Mouse (Mus musculus) ES-Bruce4 (cell line): ENCODE measurements around the gene Dusp13. TPM values are rescaled to one million over a fixed set of nuclear protein-coding genes. Genes with fewer than 3 reads are reported as not detected.
A peak's percentile ranks its signal among the peaks of the same experiment; 100 is the strongest.

Source experiments
- H3K27ac ChIP-seq: 2 replicates; pipeline ENCODE4 v1.5.1; 2012; ENCODE audit warnings: low read length, inconsistent platforms; ENCODE audit not compliant: insufficient read depth
- H3K27me3 ChIP-seq: 2 replicates; pipeline ENCODE4 v1.6.1; 2012; ENCODE audit warnings: mild to moderate bottlenecking, low read length, inconsistent platforms; ENCODE audit not compliant: control insufficient read depth, poor library complexity, insufficient read depth, severe bottlenecking
- H3K36me3 ChIP-seq: 2 replicates; pipeline ENCODE4 v1.6.1; 2012; ENCODE audit warnings: inconsistent platforms, mild to moderate bottlenecking, low read length, moderate library complexity; ENCODE audit not compliant: control insufficient read depth, poor library complexity, insufficient read depth, severe bottlenecking
- H3K4me1 ChIP-seq: one replicate; pipeline ENCODE4 v1.8.1; 2011; ENCODE audit warnings: low read length; ENCODE audit not compliant: control insufficient read depth, insufficient read depth
- H3K4me3 ChIP-seq: 2 replicates; pipeline ENCODE4 v1.5.1; 2011; ENCODE audit warnings: low read depth, mild to moderate bottlenecking, low read length
- H3K9ac ChIP-seq: 2 replicates; pipeline ENCODE4 v1.6.1; 2012; ENCODE audit warnings: low read depth, mild to moderate bottlenecking, inconsistent platforms; ENCODE audit not compliant: poor library complexity, severe bottlenecking
- H3K9me3 ChIP-seq: replicated peaks from 2 replicates; pipeline ENCODE4 v1.6.1; 2012; ENCODE audit warnings: mild to moderate bottlenecking, low read length, inconsistent platforms; ENCODE audit not compliant: control insufficient read depth, poor library complexity, insufficient read depth, severe bottlenecking
- CTCF ChIP-seq: IDR thresholded peaks from one replicate; pipeline ENCODE4 v1.8.1; 2011; ENCODE audit warnings: low read depth, low read length
- EP300 ChIP-seq: IDR thresholded peaks from 2 replicates; pipeline ENCODE4 v1.6.1; 2011; ENCODE audit warnings: low read depth, low read length; ENCODE audit not compliant: insufficient read depth
- POLR2A ChIP-seq: IDR thresholded peaks from one replicate; pipeline ENCODE4 v1.8.1; 2011; ENCODE audit warnings: low read length; ENCODE audit not compliant: insufficient read depth
- polyA plus RNA-seq: library from polyadenylated mRNA; stranded (reverse); fragments of >200 nt; gene quantifications from 2 replicates; pipeline ENCODE4 v1.2.4, GENCODE M21; 2011; ENCODE audit warnings: low read depth; ENCODE audit not compliant: missing spikeins, insufficient read depth, insufficient read length

The Dusp13 gene
- polyA plus RNA-seq, 1 experiment, result not detected

- TF ChIP-seq POLR2A (no peak), EP300 (no peak), CTCF (no peak)
- Histone ChIP-seq H3K9me3 (no peaks in the 10 kb centered on the region), H3K4me3 (no peak overlapping the region), H3K27ac (no peak overlapping the region), H3K36me3 (no peaks in the 10 kb centered on the region), H3K27me3 (no peaks in the 10 kb centered on the region), H3K9ac (no peak overlapping the region), H3K4me1 (no peaks in the 10 kb centered on the region)
These were observed 47.7 kb downstream of the Dusp13 start for GRCm38 (mm10) chr14:21703255-21703654.

GRCm38 (mm10) chr14:21702691-21703090 lies 48.3 kb downstream of the Dusp13 start:
- TF ChIP-seq EP300 (no peak), CTCF (no peak), POLR2A (no peak)
- Histone ChIP-seq H3K27ac (no peak overlapping the region), H3K9ac (no peak overlapping the region), H3K4me3 (no peak overlapping the region), H3K27me3 (no peaks in the 10 kb centered on the region), H3K9me3 (no peaks in the 10 kb centered on the region), H3K36me3 (no peaks in the 10 kb centered on the region), H3K4me1 (no peaks in the 10 kb centered on the region)

DNA sequence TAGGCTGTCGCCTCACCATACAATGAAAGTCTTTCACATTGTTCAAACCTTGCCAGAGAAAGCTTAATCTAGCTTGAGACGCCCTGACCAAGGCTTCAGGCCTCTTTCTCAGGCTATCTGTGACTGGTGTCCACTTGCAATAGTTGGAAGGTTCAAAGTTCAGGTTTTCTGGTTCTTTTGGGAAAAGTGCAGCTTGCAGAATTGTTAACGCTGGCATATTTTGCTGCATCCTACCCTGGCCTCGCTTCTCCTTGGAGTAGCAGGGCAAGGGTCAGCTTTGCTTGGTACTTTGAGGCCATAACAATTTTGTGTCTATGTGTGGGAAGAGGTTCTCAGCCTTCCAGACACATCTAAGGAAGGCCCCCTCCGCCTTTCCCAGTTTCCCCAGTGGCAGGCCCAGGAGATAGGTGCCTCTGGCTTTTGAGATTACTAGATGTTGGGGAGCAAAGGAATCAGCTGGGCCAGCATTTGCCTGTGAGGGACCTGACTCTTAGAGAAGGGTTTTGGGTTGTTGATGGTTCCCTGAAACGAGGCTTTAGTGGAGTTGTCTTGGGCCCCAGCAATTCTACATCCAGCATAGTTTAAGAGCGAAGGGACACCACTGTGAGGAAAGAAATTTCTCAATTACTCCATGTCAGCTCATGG lies 54.7 kb downstream of the Dusp13 start:
- Histone ChIP-seq H3K36me3 (no peaks in the 10 kb centered on the region), H3K4me3 (no peak overlapping the region), H3K27ac (no peak overlapping the region), H3K4me1 (no peaks in the 10 kb centered on the region), H3K9me3 (no peaks in the 10 kb centered on the region), H3K9ac (no peak overlapping the region), H3K27me3 (no peaks in the 10 kb centered on the region)
- no peak for TF ChIP-seq POLR2A
- no peak for TF ChIP-seq EP300
- no peak for TF ChIP-seq CTCF

DNA sequence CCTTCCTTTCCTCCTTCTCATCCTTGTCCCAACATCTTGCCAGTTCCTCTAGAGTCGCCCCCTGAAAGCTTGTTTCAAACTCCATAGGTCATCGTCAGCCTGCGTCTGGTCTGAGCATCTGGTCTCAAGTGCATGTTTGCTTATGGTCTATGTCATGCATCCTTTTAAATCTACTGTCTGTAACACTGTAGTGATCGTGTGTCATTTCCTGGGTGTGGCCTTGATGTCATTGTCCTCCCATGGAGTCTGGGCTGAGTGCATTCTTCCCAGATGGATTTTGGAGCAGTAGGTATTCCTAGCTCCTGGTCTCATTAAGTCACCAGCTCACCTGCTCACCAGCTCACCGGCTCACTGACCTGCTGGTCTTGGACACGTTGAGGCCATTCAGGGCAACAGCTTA lies 56.0 kb downstream of the Dusp13 start:
- H3K9me3 ChIP-seq, result no peaks in the 10 kb centered on the region
- H3K4me1 ChIP-seq, result no peaks in the 10 kb centered on the region
- no peak overlapping the region for H3K27ac ChIP-seq
- H3K4me3 ChIP-seq, result no peak overlapping the region
- no peaks in the 10 kb centered on the region for H3K36me3 ChIP-seq
- no peak for TF ChIP-seq EP300
- H3K27me3 ChIP-seq, result no peaks in the 10 kb centered on the region
- H3K9ac ChIP-seq, result no peak overlapping the region

- Histone ChIP-seq H3K4me3 (no peak overlapping the region), H3K4me1 (no peaks in the 10 kb centered on the region), H3K36me3 (no peaks in the 10 kb centered on the region), H3K9me3 (no peaks in the 10 kb centered on the region), H3K9ac (no peak overlapping the region), H3K27ac (no peak overlapping the region), H3K27me3 (0 out of 2 replicates have a peak, but pooled peaks cover 2% of the 10 kb centered on the region)
- TF ChIP-seq POLR2A (no peak), CTCF (no peak), EP300 (no peak)
These were observed 59.9 kb downstream of the Dusp13 start for GRCm38 (mm10) chr14:21691070-21691469.

DNA sequence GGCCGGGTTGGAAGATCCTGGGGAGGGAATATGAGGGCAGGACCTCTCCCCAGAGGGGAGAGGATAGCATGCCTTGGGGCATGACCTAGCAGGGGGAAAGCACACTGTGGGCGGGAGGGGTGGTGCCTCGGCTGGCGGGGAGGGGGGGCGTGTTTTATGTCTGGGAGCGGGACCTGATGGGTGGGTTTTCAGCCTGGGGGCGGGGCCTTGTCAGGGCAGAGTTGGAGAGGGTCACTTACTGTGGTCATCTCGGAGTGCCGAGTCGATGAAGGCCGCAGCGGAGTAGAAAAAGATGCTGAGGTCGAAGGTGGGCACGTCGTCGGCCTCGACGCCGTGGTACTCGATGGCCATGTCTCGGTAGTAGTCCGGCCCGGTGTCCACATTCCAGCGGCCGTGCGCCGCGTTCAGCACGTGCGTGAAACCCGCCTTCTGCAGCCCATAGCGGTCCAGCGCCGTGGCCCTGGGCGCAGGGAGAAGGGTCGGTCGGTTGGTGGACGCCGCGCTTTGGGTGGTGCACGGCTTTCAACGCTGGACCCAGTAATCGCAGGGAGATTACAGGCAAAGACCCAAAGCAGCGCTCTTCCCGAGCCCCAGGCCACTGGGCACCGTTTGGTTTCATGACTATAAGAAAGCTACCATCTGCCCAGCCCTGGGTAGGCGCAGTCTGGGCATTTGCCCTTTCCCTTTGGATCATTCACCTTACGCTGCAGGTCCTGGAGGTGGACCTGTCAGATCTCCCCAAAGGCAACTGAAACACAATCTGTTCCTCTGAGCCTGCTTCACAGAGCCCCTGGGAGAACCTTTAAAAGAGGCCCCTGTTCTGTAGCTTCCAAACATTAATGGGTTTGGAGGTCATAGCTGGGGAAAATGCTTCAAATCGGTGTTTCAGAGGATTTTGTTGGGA lies 64.4 kb downstream of the Dusp13 start:
- H3K27me3 ChIP-seq, result 0 out of 2 replicates have a peak, but pooled peaks cover 2% of the 10 kb centered on the region
- peak overlapping the region; percentile 36 for H3K9ac ChIP-seq
- no peaks in the 10 kb centered on the region for H3K36me3 ChIP-seq
- no peak overlapping the region for H3K27ac ChIP-seq
- peak overlapping the region; percentile 71 for H3K4me3 ChIP-seq
- H3K9me3 ChIP-seq, result no peaks in the 10 kb centered on the region
- no peaks in the 10 kb centered on the region for H3K4me1 ChIP-seq
- TF ChIP-seq EP300, result no peak
- no peak for TF ChIP-seq POLR2A
- TF ChIP-seq CTCF, result no peak
